ENCODE assay signal across 23 mouse cellular contexts in the genomic region with DNA sequence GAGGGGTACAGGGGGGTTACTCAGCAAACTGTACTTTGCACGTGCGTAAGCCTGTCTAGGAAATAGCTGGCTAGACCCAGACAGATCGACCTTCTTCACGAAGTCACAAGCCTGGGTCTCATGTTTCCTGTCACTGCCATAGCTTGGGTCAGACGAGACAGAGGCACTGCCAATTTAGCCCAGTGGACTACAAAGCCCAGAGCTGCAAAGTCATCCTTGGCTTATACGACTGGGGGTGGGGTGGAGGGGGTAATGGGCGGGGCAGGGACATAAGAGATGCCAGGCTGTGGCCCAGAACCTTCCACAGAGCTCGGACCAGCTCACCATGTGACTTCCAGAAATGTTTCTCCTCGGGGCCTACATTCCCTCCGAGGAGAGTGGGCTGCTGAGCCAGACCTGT. TPM values are rescaled to one million over a fixed set of nuclear protein-coding genes. Genes with fewer than 3 reads are reported as not detected.
DNase-seq lines count a peak whose midpoint lies in the region; ATAC-seq and TF ChIP-seq lines count a peak whose summit lies in the region.
"Had no signal": no experiment of that assay in that cellular context is flagged by ENCODE, and none has a peak within 500 bp of the region (broad histone marks: within the 10 kb centered on the region; RNA-seq: fewer than 3 reads in every experiment).

No protein-coding gene starts in this region.

- peak overlapping the region; percentile 92 for H3K4me2 ChIP-seq in liver, embryonic 15.5 days
- H3K4me2 ChIP-seq: embryonic facial prominence, embryonic 13.5 days had no signal

- TF ChIP-seq POLR2A in bone marrow macrophage, adult 2 months (IDR thresholded peaks at IDR 0.05; ENCODE audit: borderline replicate concordance, low read depth, low read length), result no peak

- DNase-seq in heart, adult 11 months, result peak; percentile 96
- no peak for DNase-seq in heart, adult 8-10 months (ENCODE audit: low spot score)
- DNase-seq in 416B (ENCODE audit: low read depth), result peak; percentile 83
- DNase-seq in retina, postnatal 1 day, result no peak
- no peak for DNase-seq in B cell, adult 2 months
- DNase-seq: adrenal gland, adult 8-10 months; cerebellum, postnatal 10 days; forebrain, postnatal 0 days; heart, postnatal 10 days; kidney, postnatal 36 days; lung, adult 18-20 months; right cerebral cortex, postnatal 4 days had no signal

- H3K9ac ChIP-seq in liver, embryonic 15.5 days, result peak overlapping the region; percentile 39; the same call in 1 of the 2 replicates
- H3K9ac ChIP-seq: embryonic facial prominence, embryonic 13.5 days; forebrain, postnatal 0 days had no signal

- no peaks in the 10 kb centered on the region for H3K9me3 ChIP-seq in liver, embryonic 15.5 days (replicated peaks)
- H3K9me3 ChIP-seq: embryonic facial prominence, embryonic 13.5 days; limb, embryonic 10.5 days; midbrain, embryonic 10.5 days had no signal

- no peak for TF ChIP-seq CTCF in bone marrow macrophage, adult 2 months (IDR thresholded peaks at IDR 0.05; ENCODE audit: low read depth, low read length)

- H3K27ac ChIP-seq in bone marrow macrophage, adult 2 months (ENCODE audit: insufficient read depth, low read depth, low read length), result peak overlapping the region; percentile 93
- H3K27ac ChIP-seq in liver, embryonic 15.5 days (replicated peaks), result peak overlapping the region; percentile 95
- H3K27ac ChIP-seq: embryonic facial prominence, embryonic 13.5 days; limb, embryonic 10.5 days; midbrain, embryonic 10.5 days had no signal

- peaks cover 25% of the 10 kb centered on the region for H3K4me1 ChIP-seq in bone marrow macrophage, adult 2 months (ENCODE audit: control insufficient read depth, insufficient read depth, low read length)
- H3K4me1 ChIP-seq in liver, embryonic 15.5 days (replicated peaks), result peaks cover 89% of the 10 kb centered on the region

- WGBS in liver, embryonic 15.5 days (ENCODE audit: insufficient replicate concordance), result 60% methylated on average over 10 of the region's 10 CpGs

- peak overlapping the region; percentile 84 for H3K4me3 ChIP-seq in bone marrow macrophage, adult 2 months (ENCODE audit: insufficient read depth, low read length)
- H3K4me3 ChIP-seq in liver, embryonic 15.5 days (replicated peaks), result peak overlapping the region; percentile 88
- H3K4me3 ChIP-seq: embryonic facial prominence, embryonic 13.5 days; limb, embryonic 10.5 days; midbrain, embryonic 10.5 days had no signal

- peaks cover 65% of the 10 kb centered on the region for H3K36me3 ChIP-seq in liver, embryonic 15.5 days (replicated peaks)

- ATAC-seq in liver, embryonic 15.5 days (ENCODE audit: insufficient read depth), result no peak
- ATAC-seq: forebrain, postnatal 0 days; hindbrain, embryonic 16.5 days; intestine, embryonic 16.5 days; Patski had no signal

- H3K27me3 ChIP-seq in liver, embryonic 15.5 days, result no peaks in the 10 kb centered on the region
- H3K27me3 ChIP-seq: embryonic facial prominence, embryonic 13.5 days; Patski had no signal

RNA-seq across cellular contexts. Expression of a gene that starts 1.8 kb away (rescaled TPM):
- 10 to 100 TPM in 1 of 4 experiments, 1 to 10 TPM in 2, under 1 TPM in 1; 0.63 to 14.1 (median 6.3) TPM for total RNA-seq in heart, adult 8-10 months (2022)
- 1.1 TPM in 1 of 2 replicates, not detected in the other for polyA plus RNA-seq in bone marrow macrophage, adult 2 months (2012; ENCODE audit: insufficient read depth, insufficient read length, missing spikeins)
- 0.54 and 0.78 TPM in 2 replicates for polyA plus RNA-seq in liver, embryonic 15.5 days (2015; fragmentation: Nextera tagmentation; extraction: Ambion mirVana)
- polyA plus RNA-seq: embryonic facial prominence, embryonic 13.5 days; forebrain, postnatal 0 days; kidney, embryonic 14.5 days; midbrain, embryonic 10.5 days had no signal

RNA-seq across cellular contexts. Expression of a gene that starts 3.5 kb away (rescaled TPM):
- total RNA-seq in heart, adult 8-10 months (2022), result 1,000 to 10,000 TPM; 1,038 to 1,126 (median 1,089) TPM
- polyA plus RNA-seq in bone marrow macrophage, adult 2 months (2012; ENCODE audit: insufficient read depth, insufficient read length, missing spikeins), result 2,800 and 3,060 TPM in 2 replicates
- polyA plus RNA-seq in liver, embryonic 15.5 days (2015; fragmentation: Nextera tagmentation; extraction: Ambion mirVana), result 377 and 446 TPM in 2 replicates

RNA-seq across cellular contexts. Expression of a gene that starts 10.8 kb away (rescaled TPM):
- 1 to 10 TPM; 2.4 to 4.7 (median 3.4) TPM for total RNA-seq in heart, adult 8-10 months (2022)
- polyA plus RNA-seq in bone marrow macrophage, adult 2 months (2012; ENCODE audit: insufficient read depth, insufficient read length, missing spikeins), result 0.59 TPM in 1 of 2 replicates, not detected in the other
- 1.9 and 2.1 TPM in 2 replicates for polyA plus RNA-seq in liver, embryonic 15.5 days (2015; fragmentation: Nextera tagmentation; extraction: Ambion mirVana)

RNA-seq across cellular contexts. Expression of a gene that starts 50.3 kb away (rescaled TPM):
- under 1 TPM in 1 of 4 experiments, not detected in 3; 0.25 TPM for total RNA-seq in heart, adult 8-10 months (2022)
- polyA plus RNA-seq in bone marrow macrophage, adult 2 months (2012; ENCODE audit: insufficient read depth, insufficient read length, missing spikeins), result 5.6 TPM in 2 replicates
- polyA plus RNA-seq in liver, embryonic 15.5 days (2015; fragmentation: Nextera tagmentation; extraction: Ambion mirVana), result 0.13 TPM in 1 of 2 replicates, not detected in the other
- total RNA-seq: forebrain, postnatal 0 days; heart, postnatal 10 days; layer of hippocampus, postnatal 10 days; left cerebral cortex, adult 8-10 months had no signal
- polyA plus RNA-seq: forebrain, postnatal 0 days; hindbrain, embryonic 16.5 days; kidney, embryonic 14.5 days; limb, embryonic 10.5 days; midbrain, embryonic 10.5 days had no signal

RNA-seq across cellular contexts. Expression of a gene that starts 57.3 kb away (rescaled TPM):
- total RNA-seq in heart, adult 8-10 months (2022), result 1 to 10 TPM; 5.1 to 10.0 (median 7.8) TPM
- polyA plus RNA-seq in bone marrow macrophage, adult 2 months (2012; ENCODE audit: insufficient read depth, insufficient read length, missing spikeins), result 10.2 and 13.8 TPM in 2 replicates
- 17.6 and 29.3 TPM in 2 replicates for polyA plus RNA-seq in liver, embryonic 15.5 days (2015; fragmentation: Nextera tagmentation; extraction: Ambion mirVana)
- total RNA-seq: layer of hippocampus, postnatal 10 days had no signal

Comparison
In these comparisons a context has a peak if more than half of its experiments do, and no peak if none do; other contexts are left out.
1. DNase-seq: peak in heart, adult 11 months (single experiment) and 416B (single experiment); none in heart, adult 8-10 months (single experiment), retina, postnatal 1 day (single experiment) and B cell, adult 2 months (0 of 2).